Mouse (Mus musculus): ENCODE results near the gene Ankrd61. TPM values are rescaled to one million over a fixed set of nuclear protein-coding genes. Genes with fewer than 3 reads are reported as not detected.

Gene Ankrd61
- polyA plus RNA-seq (2015; fragmentation: Nextera tagmentation; extraction: Ambion mirVana) = 0.30 and 0.51 TPM in 2 replicates

- 88% methylated on average over 14 of the region's 14 CpGs for WGBS
- Histone ChIP-seq H3K9ac (no peak within 1 kb of the TSS), H3K27me3 (no peaks in the 10 kb centered on the region), H3K9me3 (no peaks in the 10 kb centered on the region), H3K4me1 (no peaks in the 10 kb centered on the region), H3K4me3 (no peak within 1 kb of the TSS), H3K27ac (no peak within 1 kb of the TSS), H3K4me2 (no peak within 1 kb of the TSS), H3K36me3 (peaks cover 61% of the 10 kb centered on the region)
- no peak for ATAC-seq (ENCODE audit: insufficient number of reproducible peaks, low FRiP score, low TSS enrichment, low read depth)
Observed at GRCm38 (mm10) chr5:143897635-143898330, at the start of gene Ankrd61. TSS of gene Ankrd61 (minus strand) at chr5:143897685.

GRCm38 (mm10) chr5:143943231-143944125 lies 46.0 kb upstream of the Ankrd61 start:
- 85% methylated on average over 14 of the region's 14 CpGs for WGBS
- no peak overlapping the region for H3K9ac ChIP-seq
- no peak for ATAC-seq (ENCODE audit: insufficient number of reproducible peaks, low FRiP score, low TSS enrichment, low read depth)
- no peaks in the 10 kb centered on the region for H3K36me3 ChIP-seq
- no peak overlapping the region for H3K27ac ChIP-seq
- no peak overlapping the region for H3K4me3 ChIP-seq
- no peaks in the 10 kb centered on the region for H3K27me3 ChIP-seq
- no peaks in the 10 kb centered on the region for H3K4me1 ChIP-seq
- H3K9me3 ChIP-seq = no peaks in the 10 kb centered on the region
- no peak overlapping the region for H3K4me2 ChIP-seq

- no peaks in the 10 kb centered on the region for H3K9me3 ChIP-seq
- no peak overlapping the region for H3K9ac ChIP-seq
- 21% methylated on average over 10 of the region's 10 CpGs for WGBS
- H3K4me3 ChIP-seq = no peak overlapping the region
- no peaks in the 10 kb centered on the region for H3K27me3 ChIP-seq
- H3K4me2 ChIP-seq = no peak overlapping the region
- ATAC-seq (ENCODE audit: insufficient number of reproducible peaks, low FRiP score, low TSS enrichment, low read depth) = no peak
- H3K27ac ChIP-seq = no peak overlapping the region
- no peaks in the 10 kb centered on the region for H3K36me3 ChIP-seq
- H3K4me1 ChIP-seq = no peaks in the 10 kb centered on the region
Observed at GRCm38 (mm10) chr5:143941588-143941987, 44.1 kb upstream of the Ankrd61 start.

- Histone ChIP-seq H3K27me3 (no peaks in the 10 kb centered on the region), H3K9ac (no peak overlapping the region), H3K4me3 (no peak overlapping the region), H3K27ac (no peak overlapping the region), H3K4me2 (no peak overlapping the region), H3K4me1 (peaks cover 3% of the 10 kb centered on the region; the same call in 1 of the 2 replicates), H3K36me3 (peaks cover 10% of the 10 kb centered on the region), H3K9me3 (no peaks in the 10 kb centered on the region)
- 80% methylated on average over 9 of the region's 9 CpGs for WGBS
- ATAC-seq (ENCODE audit: insufficient number of reproducible peaks, low FRiP score, low TSS enrichment, low read depth) = no peak
Observed at GRCm38 (mm10) chr5:143936156-143936555, 38.7 kb upstream of the Ankrd61 start.

- peaks cover 3% of the 10 kb centered on the region; the same call in 1 of the 2 replicates for H3K4me1 ChIP-seq
- ATAC-seq (ENCODE audit: insufficient number of reproducible peaks, low FRiP score, low TSS enrichment, low read depth) = no peak
- no peak overlapping the region for H3K27ac ChIP-seq
- no peak overlapping the region for H3K4me3 ChIP-seq
- no peaks in the 10 kb centered on the region for H3K9me3 ChIP-seq
- peaks cover 31% of the 10 kb centered on the region for H3K36me3 ChIP-seq
- 87% methylated on average over 1 of the region's 1 CpGs for WGBS
- H3K4me2 ChIP-seq = no peak overlapping the region
- no peak overlapping the region for H3K9ac ChIP-seq
- no peaks in the 10 kb centered on the region for H3K27me3 ChIP-seq
Observed at GRCm38 (mm10) chr5:143933875-143934274, 36.4 kb upstream of the Ankrd61 start.

GRCm38 (mm10) chr5:143933414-143933813 lies 35.9 kb upstream of the Ankrd61 start:
- Histone ChIP-seq H3K36me3 (peaks cover 35% of the 10 kb centered on the region), H3K4me2 (no peak overlapping the region), H3K4me3 (no peak overlapping the region), H3K9ac (no peak overlapping the region), H3K9me3 (no peaks in the 10 kb centered on the region), H3K27ac (no peak overlapping the region), H3K4me1 (peaks cover 3% of the 10 kb centered on the region; the same call in 1 of the 2 replicates), H3K27me3 (no peaks in the 10 kb centered on the region)
- 87% methylated on average over 11 of the region's 11 CpGs for WGBS
- ATAC-seq (ENCODE audit: insufficient number of reproducible peaks, low FRiP score, low TSS enrichment, low read depth) = no peak

GRCm38 (mm10) chr5:143932831-143933230 lies 35.3 kb upstream of the Ankrd61 start, which contains the start of gene Rsph10b:
TSS of gene Rsph10b (plus strand) at chr5:143933035.
- H3K4me1 ChIP-seq = peaks cover 3% of the 10 kb centered on the region; the same call in 1 of the 2 replicates
- 19% methylated on average over 8 of the region's 8 CpGs for WGBS
- peaks cover 40% of the 10 kb centered on the region for H3K36me3 ChIP-seq
- H3K9me3 ChIP-seq = no peaks in the 10 kb centered on the region
- no peak within 1 kb of the TSS for H3K4me2 ChIP-seq
- ATAC-seq (ENCODE audit: insufficient number of reproducible peaks, low FRiP score, low TSS enrichment, low read depth) = no peak
- H3K4me3 ChIP-seq = no peak within 1 kb of the TSS
- H3K27ac ChIP-seq = no peak within 1 kb of the TSS
- H3K27me3 ChIP-seq = no peaks in the 10 kb centered on the region
- no peak within 1 kb of the TSS for H3K9ac ChIP-seq

- H3K9ac ChIP-seq = no peak overlapping the region
- ATAC-seq (ENCODE audit: insufficient number of reproducible peaks, low FRiP score, low TSS enrichment, low read depth) = no peak; the same call in 1 of the 2 replicates
- no peaks in the 10 kb centered on the region for H3K27me3 ChIP-seq
- H3K4me1 ChIP-seq = peaks cover 3% of the 10 kb centered on the region; the same call in 1 of the 2 replicates
- H3K4me2 ChIP-seq = no peak overlapping the region
- no peak overlapping the region for H3K27ac ChIP-seq
- H3K36me3 ChIP-seq = peaks cover 45% of the 10 kb centered on the region
- H3K9me3 ChIP-seq = no peaks in the 10 kb centered on the region
- no peak overlapping the region for H3K4me3 ChIP-seq
- WGBS = 82% methylated on average over 6 of the region's 6 CpGs
Observed at GRCm38 (mm10) chr5:143931863-143932580, 34.5 kb upstream of the Ankrd61 start.

- no peaks in the 10 kb centered on the region for H3K27me3 ChIP-seq
- 92% methylated on average over 12 of the region's 12 CpGs for whole genome bisulfite sequencing
- no peaks in the 10 kb centered on the region for H3K9me3 ChIP-seq
- no peak overlapping the region for H3K4me3 ChIP-seq
- no peak overlapping the region for H3K4me2 ChIP-seq
- no peak overlapping the region for H3K27ac ChIP-seq
- H3K4me1 ChIP-seq = peaks cover 3% of the 10 kb centered on the region; the same call in 1 of the 2 replicates
- no peak overlapping the region for H3K9ac ChIP-seq
- H3K36me3 ChIP-seq = peaks cover 58% of the 10 kb centered on the region
- no peak for ATAC-seq (ENCODE audit: insufficient number of reproducible peaks, low FRiP score, low TSS enrichment, low read depth)
Observed at GRCm38 (mm10) chr5:143930656-143931055, 33.2 kb upstream of the Ankrd61 start.

- no peak for ATAC-seq (ENCODE audit: insufficient number of reproducible peaks, low FRiP score, low TSS enrichment, low read depth)
- H3K4me2 ChIP-seq = no peak overlapping the region
- WGBS = 89% methylated on average over 4 of the region's 4 CpGs
- H3K27me3 ChIP-seq = no peaks in the 10 kb centered on the region
- no peaks in the 10 kb centered on the region for H3K9me3 ChIP-seq
- peaks cover 72% of the 10 kb centered on the region for H3K36me3 ChIP-seq
- H3K4me3 ChIP-seq = no peak overlapping the region
- H3K27ac ChIP-seq = no peak overlapping the region
- H3K4me1 ChIP-seq = peaks cover 3% of the 10 kb centered on the region; the same call in 1 of the 2 replicates
- H3K9ac ChIP-seq = no peak overlapping the region
Observed at GRCm38 (mm10) chr5:143929291-143929690, 31.8 kb upstream of the Ankrd61 start.

GRCm38 (mm10) chr5:143927875-143928274 lies 30.4 kb upstream of the Ankrd61 start, which contains the start of gene Gm42421:
TSS of gene Gm42421 (plus strand) at chr5:143928175.
- H3K4me2 ChIP-seq = no peak within 1 kb of the TSS
- H3K27ac ChIP-seq = no peak within 1 kb of the TSS
- no peak for ATAC-seq (ENCODE audit: insufficient number of reproducible peaks, low FRiP score, low TSS enrichment, low read depth)
- no peak within 1 kb of the TSS for H3K4me3 ChIP-seq
- 95% methylated on average over 8 of the region's 8 CpGs for WGBS
- H3K4me1 ChIP-seq = peaks cover 3% of the 10 kb centered on the region; the same call in 1 of the 2 replicates
- H3K36me3 ChIP-seq = peaks cover 83% of the 10 kb centered on the region
- H3K27me3 ChIP-seq = no peaks in the 10 kb centered on the region
- no peaks in the 10 kb centered on the region for H3K9me3 ChIP-seq
- H3K9ac ChIP-seq = no peak within 1 kb of the TSS
